Mouse (Mus musculus) megakaryocyte, embryonic 14.5 days (primary cell): ENCODE data around the gene Phyh.

Source experiments
- FLI1 ChIP-seq: IDR thresholded peaks from 2 replicates; pipeline ENCODE4 v1.6.1; 2012; ENCODE audit warnings: low read length, inconsistent platforms, mixed read lengths
- GATA1 ChIP-seq: IDR thresholded peaks from 3 replicates; pipeline ENCODE4 v1.6.1; 2012; ENCODE audit warnings: mixed read lengths, low read length, inconsistent platforms, borderline replicate concordance

DNA sequence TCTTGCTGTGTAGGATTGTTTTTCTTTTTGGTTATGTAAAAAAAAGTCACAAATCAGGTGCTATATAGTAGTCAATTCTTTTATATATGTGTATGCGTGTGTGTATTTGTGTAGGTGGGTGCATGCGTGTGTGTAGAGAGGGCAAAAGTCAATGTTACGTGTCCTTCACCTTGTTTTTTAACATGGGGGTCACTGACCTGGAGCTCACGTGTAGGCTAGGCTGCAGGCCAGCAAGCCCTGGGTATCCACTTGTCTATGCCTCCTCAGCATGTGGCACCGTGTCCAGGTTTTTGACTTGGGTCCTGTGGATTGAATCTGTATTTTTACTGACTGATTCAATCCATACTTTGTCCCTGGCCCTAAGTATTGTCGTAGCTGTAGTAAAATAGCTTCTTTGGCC lies 18.2 kb upstream of the Phyh start:
- no peak for TF ChIP-seq GATA1
- no peak for TF ChIP-seq FLI1
